Comparison of ENCODE assay signal across 13 mouse cellular contexts in the genomic region with DNA sequence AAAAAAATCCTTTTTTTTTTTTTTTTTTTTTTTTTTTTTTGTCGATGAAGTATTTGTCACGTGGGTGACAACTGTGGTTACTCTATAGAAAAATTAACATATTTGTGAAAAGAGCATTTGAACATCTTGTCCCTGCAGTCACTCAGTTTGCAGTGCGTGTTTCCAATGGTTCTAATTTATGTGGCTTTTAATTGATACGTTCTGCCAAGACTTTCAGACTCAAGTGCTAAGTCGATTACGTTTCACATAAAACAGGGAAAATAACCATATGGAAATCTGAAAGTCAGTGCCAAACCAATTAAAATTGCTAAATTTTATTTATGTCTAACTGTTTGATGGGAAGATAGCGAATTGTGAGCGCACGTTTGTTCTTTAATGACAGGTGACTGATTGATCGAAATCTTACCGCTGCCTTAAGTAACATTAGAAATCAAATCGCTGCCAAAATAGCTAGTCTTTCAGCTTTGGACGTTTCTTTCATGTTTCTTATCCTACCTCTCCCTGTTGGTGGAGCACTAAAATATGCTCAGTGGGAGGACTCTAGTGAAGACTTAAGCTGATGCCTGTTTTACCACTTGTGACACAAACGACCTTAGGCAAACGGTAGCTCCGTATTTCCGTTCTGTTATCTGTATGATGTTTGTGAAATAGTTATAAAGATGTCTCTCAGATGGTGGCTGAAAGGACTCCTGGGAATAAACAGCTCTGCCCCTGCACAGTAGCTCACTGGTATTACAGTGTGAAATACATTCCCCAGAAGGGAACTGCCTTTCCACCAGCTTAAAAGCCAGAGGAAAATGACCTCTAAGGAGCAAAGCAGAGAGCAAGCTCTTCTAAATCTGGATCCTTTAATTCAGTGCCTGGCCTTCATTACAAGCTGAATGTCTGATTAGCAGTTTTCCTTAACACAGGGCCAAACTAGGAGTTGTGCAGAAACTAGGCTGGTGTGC. TPM values are rescaled to one million over a fixed set of nuclear protein-coding genes. Genes with fewer than 3 reads are reported as not detected.
DNase-seq lines count a peak whose midpoint lies in the region; ATAC-seq and TF ChIP-seq lines count a peak whose summit lies in the region.
"Had no signal": no experiment of that assay in that cellular context is flagged by ENCODE, and none has a peak within 500 bp of the region (broad histone marks: within the 10 kb centered on the region; RNA-seq: fewer than 3 reads in every experiment).

No protein-coding gene starts in this region.

- no peaks in the 10 kb centered on the region for H3K27me3 ChIP-seq in intestine, embryonic 15.5 days (replicated peaks)
- no peaks in the 10 kb centered on the region for H3K27me3 ChIP-seq in intestine, embryonic 16.5 days (replicated peaks; ENCODE audit: control insufficient read depth, insufficient read depth, low read length)
- H3K27me3 ChIP-seq in lung, postnatal 0 days (replicated peaks; ENCODE audit: insufficient read depth, low read length), result no peaks in the 10 kb centered on the region
- H3K27me3 ChIP-seq in stomach, embryonic 15.5 days (replicated peaks), result no peaks in the 10 kb centered on the region

- DNase-seq in heart, adult 11 months, result peak; percentile 85
- no peak for DNase-seq in heart, postnatal 4 days
- DNase-seq in lung, postnatal 0 days (ENCODE audit: low spot score), result no peak
- no peak for DNase-seq in lung, adult 18-20 months
- DNase-seq in frontal cortex, postnatal 10 days (ENCODE audit: low spot score in 2 of 2), result no peak
- DNase-seq: adrenal gland, postnatal 25 days; cerebellum, adult 9-10 months; kidney, postnatal 25 days had no signal

- H3K9me3 ChIP-seq in intestine, embryonic 15.5 days, result no peaks in the 10 kb centered on the region
- no peaks in the 10 kb centered on the region for H3K9me3 ChIP-seq in intestine, embryonic 16.5 days (ENCODE audit: control insufficient read depth, low read length)
- H3K9me3 ChIP-seq in lung, postnatal 0 days (ENCODE audit: low read length), result no peaks in the 10 kb centered on the region
- no peaks in the 10 kb centered on the region for H3K9me3 ChIP-seq in stomach, embryonic 15.5 days

- TF ChIP-seq CTCF in lung, postnatal 0 days (IDR thresholded peaks at IDR 0.05), result no peak

- H3K4me3 ChIP-seq in intestine, embryonic 15.5 days (replicated peaks), result no peak overlapping the region
- no peak overlapping the region for H3K4me3 ChIP-seq in intestine, embryonic 16.5 days (ENCODE audit: low read length)
- peak overlapping the region; percentile 6; the same call in 1 of the 2 replicates for H3K4me3 ChIP-seq in lung, postnatal 0 days (ENCODE audit: low read depth, low read length)
- no peak overlapping the region for H3K4me3 ChIP-seq in stomach, embryonic 15.5 days (replicated peaks)

- no peak for ATAC-seq in intestine, embryonic 15.5 days
- no peak for ATAC-seq in intestine, embryonic 16.5 days
- ATAC-seq in lung, postnatal 0 days, result no peak
- ATAC-seq in stomach, embryonic 15.5 days (ENCODE audit: insufficient read depth, low FRiP score, low read depth), result no peak
- ATAC-seq: Patski had no signal

- 51% methylated on average over 17 of the region's 17 CpGs for WGBS in intestine, embryonic 15.5 days
- WGBS in intestine, embryonic 16.5 days, result 50% methylated on average over 17 of the region's 17 CpGs
- WGBS in lung, postnatal 0 days, result 46% methylated on average over 17 of the region's 17 CpGs
- 54% methylated on average over 17 of the region's 17 CpGs for WGBS in stomach, embryonic 15.5 days

- H3K36me3 ChIP-seq in intestine, embryonic 15.5 days, result no peaks in the 10 kb centered on the region
- no peaks in the 10 kb centered on the region; the same call in 1 of the 2 replicates for H3K36me3 ChIP-seq in intestine, embryonic 16.5 days (ENCODE audit: control insufficient read depth, insufficient read depth, low read length)
- H3K36me3 ChIP-seq in lung, postnatal 0 days (ENCODE audit: insufficient read depth, low read length), result no peaks in the 10 kb centered on the region
- H3K36me3 ChIP-seq in stomach, embryonic 15.5 days, result peaks cover 6% of the 10 kb centered on the region; the same call in 1 of the 2 replicates

- H3K27ac ChIP-seq in intestine, embryonic 15.5 days, result no peak overlapping the region
- H3K27ac ChIP-seq in intestine, embryonic 16.5 days (ENCODE audit: low read length), result no peak overlapping the region
- H3K27ac ChIP-seq in lung, postnatal 0 days (ENCODE audit: low read length), result peak overlapping the region; percentile 15; the same call in 1 of the 2 replicates
- H3K27ac ChIP-seq in stomach, embryonic 15.5 days, result 0 out of 2 replicates have a peak overlapping the region, but pooled peaks have one; percentile 21
- H3K27ac ChIP-seq: macrophage had no signal

- TF ChIP-seq EP300 in lung, postnatal 0 days (IDR thresholded peaks at IDR 0.05), result no peak

- no peak overlapping the region for H3K9ac ChIP-seq in intestine, embryonic 15.5 days
- no peak overlapping the region for H3K9ac ChIP-seq in intestine, embryonic 16.5 days (ENCODE audit: low read depth, low read length)
- no peak overlapping the region for H3K9ac ChIP-seq in lung, postnatal 0 days (replicated peaks; ENCODE audit: low read depth)
- H3K9ac ChIP-seq in stomach, embryonic 15.5 days, result no peak overlapping the region

- H3K4me1 ChIP-seq in intestine, embryonic 15.5 days (replicated peaks), result peaks cover 12% of the 10 kb centered on the region
- peaks cover 17% of the 10 kb centered on the region for H3K4me1 ChIP-seq in intestine, embryonic 16.5 days (ENCODE audit: control insufficient read depth, insufficient read depth, low read length)
- peaks cover 13% of the 10 kb centered on the region; the same call in 1 of the 2 replicates for H3K4me1 ChIP-seq in lung, postnatal 0 days (ENCODE audit: insufficient read depth, low read depth, low read length)
- H3K4me1 ChIP-seq in stomach, embryonic 15.5 days, result peaks cover 8% of the 10 kb centered on the region; the same call in 1 of the 2 replicates

- H3K4me2 ChIP-seq in intestine, embryonic 15.5 days (replicated peaks), result 0 out of 2 replicates have a peak overlapping the region, but pooled peaks have one; percentile 5
- no peak overlapping the region for H3K4me2 ChIP-seq in intestine, embryonic 16.5 days (ENCODE audit: low read depth, low read length)
- peak overlapping the region; percentile 78 for H3K4me2 ChIP-seq in lung, postnatal 0 days (replicated peaks; ENCODE audit: low read depth, low read length)
- H3K4me2 ChIP-seq in stomach, embryonic 15.5 days, result 0 out of 2 replicates have a peak overlapping the region, but pooled peaks have one; percentile 0

RNA-seq across cellular contexts. Expression of a gene that starts 4.1 kb away (rescaled TPM):
- 100 to 1,000 TPM in 1 of 2 experiments, 10 to 100 TPM in 1; 96.3 to 105 TPM for total RNA-seq in heart, postnatal 4 days (2021)
- polyA plus RNA-seq in intestine, embryonic 15.5 days (2015; fragmentation: Nextera tagmentation; extraction: Ambion mirVana), result 28.5 and 32.7 TPM in 2 replicates
- polyA plus RNA-seq in intestine, embryonic 16.5 days (2015; fragmentation: Nextera tagmentation; extraction: Ambion mirVana), result 21.3 and 22.5 TPM in 2 replicates
- polyA plus RNA-seq in lung, postnatal 0 days (2015; fragmentation: Nextera tagmentation; extraction: Ambion mirVana), result 75.2 and 93.6 TPM in 2 replicates
- polyA plus RNA-seq in stomach, embryonic 15.5 days (2015; fragmentation: Nextera tagmentation; extraction: Ambion mirVana), result 32.0 and 40.2 TPM in 2 replicates

Comparison
In these comparisons a context has a peak if more than half of its experiments do, and no peak if none do; other contexts are left out.
1. H3K27ac ChIP-seq: peak in lung, postnatal 0 days (single experiment) and stomach, embryonic 15.5 days (single experiment); none in intestine, embryonic 15.5 days (single experiment) and intestine, embryonic 16.5 days (single experiment).